Mouse (Mus musculus): ENCODE measurements around the gene Figla.
"Not testable (repeated sequence)": the region's sequence is repeated elsewhere in the genome, so short reads cannot be mapped to it uniquely, and the experiment has no call there.

Gene Figla

GRCm38 (mm10) chr6:86015871-86016270 lies at the start of gene Figla:
Gene Figla, plus strand, starts transcription at chr6:86016171.
- no peak for DNase-seq

GRCm38 (mm10) chr6:85966686-85967085 lies 49.3 kb upstream of the Figla start:
- peak; percentile 16 to 44 for DNase-seq

GRCm38 (mm10) chr6:85969889-85970288 lies 46.1 kb upstream of the Figla start:
- no peak for DNase-seq

GRCm38 (mm10) chr6:85972699-85973098 lies 43.3 kb upstream of the Figla start:
- DNase-seq: no peak

GRCm38 (mm10) chr6:85973336-85973735 lies 42.6 kb upstream of the Figla start:
- no peak for DNase-seq

GRCm38 (mm10) chr6:85974941-85975617 lies 40.9 kb upstream of the Figla start:
- no peak for DNase-seq

- DNase-seq: no peak
Observed at GRCm38 (mm10) chr6:85975761-85976160, 40.2 kb upstream of the Figla start.

- no peak for DNase-seq
Observed at GRCm38 (mm10) chr6:85976242-85976641, 39.7 kb upstream of the Figla start.

GRCm38 (mm10) chr6:85978736-85979135 lies 37.2 kb upstream of the Figla start:
- not testable (repeated sequence) for DNase-seq

GRCm38 (mm10) chr6:85984351-85984750 lies 31.6 kb upstream of the Figla start:
- no peak for DNase-seq

- DNase-seq: not testable (repeated sequence)
Observed at GRCm38 (mm10) chr6:85989570-85989969, 26.4 kb upstream of the Figla start.

GRCm38 (mm10) chr6:85990774-85991173 lies 25.2 kb upstream of the Figla start:
- DNase-seq: not testable (repeated sequence)

- DNase-seq: no peak
Observed at GRCm38 (mm10) chr6:86003405-86003925, 12.5 kb upstream of the Figla start.

- DNase-seq: peak; percentile 37 to 49
Observed at GRCm38 (mm10) chr6:86004271-86005148, 11.5 kb upstream of the Figla start.

GRCm38 (mm10) chr6:86009980-86010379 lies 6.0 kb upstream of the Figla start:
- DNase-seq: peak in 1 of 2 experiments; percentile 14

- DNase-seq: not testable (repeated sequence)
Observed at GRCm38 (mm10) chr6:86014812-86015211, 1.2 kb upstream of the Figla start.

GRCm38 (mm10) chr6:86016793-86017350 lies 901 bp downstream of the Figla start:
- DNase-seq: no peak

- no peak for DNase-seq
Observed at GRCm38 (mm10) chr6:86019415-86020237, 3.7 kb downstream of the Figla start.

GRCm38 (mm10) chr6:86020948-86021347 lies 5.0 kb downstream of the Figla start:
- peak in 1 of 2 experiments; percentile 9 for DNase-seq

GRCm38 (mm10) chr6:86026632-86027292 lies 10.8 kb downstream of the Figla start:
- DNase-seq: no peak

- DNase-seq: no peak
Observed at GRCm38 (mm10) chr6:86028150-86028549, 12.2 kb downstream of the Figla start.

All from thymus, adult 18-20 months (tissue).